ENCODE assay signal across 25 mouse cellular contexts in genomic region chr2:68732216-68732615, GRCm38 (mm10).
DNase-seq lines count a peak whose midpoint lies in the region; ATAC-seq and TF ChIP-seq lines count a peak whose summit lies in the region.
"Had no signal": no experiment of that assay in that cellular context is flagged by ENCODE, and none has a peak within 500 bp of the region (broad histone marks: within the 10 kb centered on the region; RNA-seq: fewer than 3 reads in every experiment).

No protein-coding gene starts in this region.

- H3K27me3 ChIP-seq in G1E (ENCODE audit: insufficient read depth, low read length): no peaks in the 10 kb centered on the region
- H3K27me3 ChIP-seq in intestine, embryonic 16.5 days (replicated peaks; ENCODE audit: control insufficient read depth, insufficient read depth, low read length): no peaks in the 10 kb centered on the region
- H3K27me3 ChIP-seq in hindbrain, embryonic 16.5 days (replicated peaks; ENCODE audit: control insufficient read depth, insufficient read depth, low read length): no peaks in the 10 kb centered on the region
- H3K27me3 ChIP-seq: CH12.LX; embryonic facial prominence, embryonic 13.5 days; embryonic facial prominence, embryonic 15.5 days; forebrain, embryonic 12.5 days had no signal

- H3K9me3 ChIP-seq in G1E (replicated peaks): peaks cover 4% of the 10 kb centered on the region; the same call in 1 of the 2 replicates
- no peaks in the 10 kb centered on the region for H3K9me3 ChIP-seq in intestine, embryonic 16.5 days (ENCODE audit: control insufficient read depth, low read length)
- H3K9me3 ChIP-seq in hindbrain, embryonic 16.5 days (ENCODE audit: control insufficient read depth, low read length): no peaks in the 10 kb centered on the region
- H3K9me3 ChIP-seq: embryonic facial prominence, embryonic 13.5 days; embryonic facial prominence, embryonic 15.5 days; forebrain, embryonic 10.5 days; forebrain, embryonic 12.5 days had no signal

- no peak for TF ChIP-seq CTCF in G1E (IDR thresholded peaks at IDR 0.05; ENCODE audit: low read depth, low read length)

- peaks cover 27% of the 10 kb centered on the region for H3K4me1 ChIP-seq in G1E (ENCODE audit: insufficient read depth, low read depth, low read length)
- H3K4me1 ChIP-seq in intestine, embryonic 16.5 days (ENCODE audit: control insufficient read depth, insufficient read depth, low read length): no peaks in the 10 kb centered on the region
- H3K4me1 ChIP-seq in hindbrain, embryonic 16.5 days (ENCODE audit: control insufficient read depth, insufficient read depth, low read depth, low read length): no peaks in the 10 kb centered on the region
- H3K4me1 ChIP-seq: embryonic facial prominence, embryonic 13.5 days; embryonic facial prominence, embryonic 15.5 days; forebrain, embryonic 10.5 days; forebrain, embryonic 12.5 days had no signal

- H3K9ac ChIP-seq in intestine, embryonic 16.5 days (ENCODE audit: low read depth, low read length): no peak overlapping the region
- H3K9ac ChIP-seq in hindbrain, embryonic 16.5 days (ENCODE audit: low read depth, low read length): no peak overlapping the region
- H3K9ac ChIP-seq: embryonic facial prominence, embryonic 13.5 days; embryonic facial prominence, embryonic 15.5 days; forebrain, embryonic 12.5 days had no signal

- H3K4me3 ChIP-seq in G1E (ENCODE audit: low read depth, low read length): no peak overlapping the region
- H3K4me3 ChIP-seq in intestine, embryonic 16.5 days (ENCODE audit: low read length): no peak overlapping the region
- no peak overlapping the region for H3K4me3 ChIP-seq in hindbrain, embryonic 16.5 days (ENCODE audit: low read length)
- H3K4me3 ChIP-seq: embryonic facial prominence, embryonic 13.5 days; embryonic facial prominence, embryonic 15.5 days; erythroblast, embryonic 14.5 days; forebrain, embryonic 10.5 days; forebrain, embryonic 12.5 days had no signal

- peak; percentile 11 for DNase-seq in heart, adult 11 months
- DNase-seq in heart, postnatal 4 days: no peak
- no peak for DNase-seq in G1E (ENCODE audit: low spot score)
- DNase-seq: adrenal gland, adult 2 months; adrenal gland, postnatal 10 days; adrenal gland, postnatal 25 days; B cell, adult 2 months; cerebellum, adult 11 months; cerebellum, adult 18-20 months; cerebellum, adult 8-10 months; cerebellum, adult 9-11 months; cerebellum, postnatal 14 days; cerebellum, postnatal 36 days; embryo, embryonic 11 days had no signal

- ATAC-seq in G1E (ENCODE audit: extremely low read depth, insufficient number of reproducible peaks, low FRiP score, poor library complexity, severe bottlenecking): peak; percentile 52
- ATAC-seq in intestine, embryonic 16.5 days: peak; percentile 62; the same call in 1 of the 2 replicates
- no peak for ATAC-seq in hindbrain, embryonic 16.5 days
- ATAC-seq: CD4-positive, CD25-positive, alpha-beta regulatory T cell, adult 4 months; forebrain, embryonic 14.5 days; forebrain, embryonic 16.5 days had no signal

- no peak overlapping the region for H3K27ac ChIP-seq in intestine, embryonic 16.5 days (ENCODE audit: low read length)
- H3K27ac ChIP-seq in hindbrain, embryonic 16.5 days (ENCODE audit: low read depth, low read length): no peak overlapping the region
- H3K27ac ChIP-seq: embryonic facial prominence, embryonic 13.5 days; embryonic facial prominence, embryonic 15.5 days; forebrain, embryonic 10.5 days; forebrain, embryonic 12.5 days had no signal

- 55% methylated on average over 2 of the region's 2 CpGs for WGBS in intestine, embryonic 16.5 days
- WGBS in hindbrain, embryonic 16.5 days: 97% methylated on average over 2 of the region's 2 CpGs

- H3K36me3 ChIP-seq in G1E (replicated peaks): no peaks in the 10 kb centered on the region
- H3K36me3 ChIP-seq in intestine, embryonic 16.5 days (ENCODE audit: control insufficient read depth, insufficient read depth, low read length): no peaks in the 10 kb centered on the region
- H3K36me3 ChIP-seq in hindbrain, embryonic 16.5 days (ENCODE audit: control insufficient read depth, insufficient read depth, low read length): no peaks in the 10 kb centered on the region
- H3K36me3 ChIP-seq: embryonic facial prominence, embryonic 13.5 days; embryonic facial prominence, embryonic 15.5 days; forebrain, embryonic 10.5 days; forebrain, embryonic 12.5 days had no signal

- no peak overlapping the region for H3K4me2 ChIP-seq in intestine, embryonic 16.5 days (ENCODE audit: low read depth, low read length)
- no peak overlapping the region for H3K4me2 ChIP-seq in hindbrain, embryonic 16.5 days (ENCODE audit: low read length)
- H3K4me2 ChIP-seq: embryonic facial prominence, embryonic 13.5 days; embryonic facial prominence, embryonic 15.5 days; forebrain, embryonic 12.5 days had no signal
